Mouse (Mus musculus): ENCODE data around the gene Gjd2.

Gjd2 gene

GRCm38 (mm10) chr2:114012749-114013211 is 639 bp downstream of the Gjd2 start:
- DNase-seq, result no peak

- peak in 1 of 2 experiments; percentile 45 for DNase-seq
Observed at GRCm38 (mm10) chr2:114011838-114012237, 1.6 kb downstream of the Gjd2 start.

GRCm38 (mm10) chr2:114008321-114008720 is 5.1 kb downstream of the Gjd2 start:
- DNase-seq, result no peak

GRCm38 (mm10) chr2:113997484-113997883 is 15.9 kb downstream of the Gjd2 start:
- DNase-seq, result no peak

- DNase-seq, result no peak
Observed at GRCm38 (mm10) chr2:113996930-113997329, 16.5 kb downstream of the Gjd2 start.

- DNase-seq, result no peak
Observed at GRCm38 (mm10) chr2:113984890-113985289, 28.5 kb downstream of the Gjd2 start.

GRCm38 (mm10) chr2:113980664-113981063 is 32.8 kb downstream of the Gjd2 start:
- no peak for DNase-seq

- no peak for DNase-seq
Observed at GRCm38 (mm10) chr2:113978151-113978771, 35.2 kb downstream of the Gjd2 start.

- DNase-seq, result no peak
Observed at GRCm38 (mm10) chr2:113973950-113974349, 39.5 kb downstream of the Gjd2 start.

GRCm38 (mm10) chr2:113966421-113966820 is 47.0 kb downstream of the Gjd2 start:
- DNase-seq, result no peak
